Mouse (Mus musculus) monocyte, adult 5-6 weeks (primary cell): ENCODE data around the gene Clec1b. TPM values are rescaled to one million over a fixed set of nuclear protein-coding genes. Genes with fewer than 3 reads are reported as not detected.

Source experiments
- ATAC-seq: fragments of 153-309, 156-312 bp; replicated peaks from 2 replicates; pipeline ENCODE4 v1.8.0; 2017; ENCODE audit warnings: mild to moderate bottlenecking; ENCODE audit not compliant: low TSS enrichment, insufficient number of reproducible peaks, severe bottlenecking, poor library complexity, low FRiP score
- total RNA-seq: library from RNA; stranded (forward); fragments of 200-1000, 200-491, 200-594 nt; gene quantifications from 3 replicates; pipeline ENCODE4 v1.2.3, GENCODE M21; 2017

Clec1b gene
- total RNA-seq, 1 experiment from 2014 or later = 16.0 TPM

DNA sequence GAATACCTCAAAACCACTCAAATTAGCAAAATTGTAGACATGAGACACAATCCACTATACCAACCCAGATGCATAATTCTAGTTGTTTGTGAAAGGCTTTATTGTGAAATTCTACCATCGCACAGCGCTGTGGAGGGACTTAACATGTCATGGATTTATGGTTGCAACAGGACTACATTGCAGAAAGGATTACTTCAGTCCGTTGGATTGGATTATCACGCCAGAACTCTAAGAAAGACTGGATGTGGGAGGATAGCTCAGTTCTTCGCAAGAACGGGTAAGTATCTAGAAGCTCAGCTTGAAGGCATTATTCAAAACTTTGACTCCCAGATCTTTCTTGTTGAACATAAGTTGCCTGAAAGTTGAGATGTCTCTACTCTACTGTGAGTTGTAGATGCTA, 6.3 kb downstream of the Clec1b start:
- ATAC-seq = no peak

DNA sequence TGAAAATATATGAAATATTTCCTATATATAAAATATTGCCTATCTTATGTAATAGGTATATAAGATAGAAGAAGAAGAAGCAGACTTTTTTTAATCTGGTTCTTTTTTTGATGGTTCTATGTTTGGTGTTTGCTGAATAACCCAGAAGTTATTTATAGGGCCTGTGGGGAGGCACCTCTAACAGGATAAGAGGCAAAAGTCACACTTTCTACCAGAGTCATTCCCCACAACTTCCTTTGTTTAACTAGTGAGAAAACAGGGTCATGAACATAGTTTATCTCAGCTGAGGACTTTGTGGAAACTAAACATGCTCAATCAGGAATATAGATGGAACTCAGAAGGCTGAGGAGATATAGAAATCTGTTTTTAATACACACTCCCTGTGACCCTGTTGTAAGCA, 8.9 kb downstream of the Clec1b start:
- peak; percentile 44; the same call in 1 of the 2 replicates for ATAC-seq

DNA sequence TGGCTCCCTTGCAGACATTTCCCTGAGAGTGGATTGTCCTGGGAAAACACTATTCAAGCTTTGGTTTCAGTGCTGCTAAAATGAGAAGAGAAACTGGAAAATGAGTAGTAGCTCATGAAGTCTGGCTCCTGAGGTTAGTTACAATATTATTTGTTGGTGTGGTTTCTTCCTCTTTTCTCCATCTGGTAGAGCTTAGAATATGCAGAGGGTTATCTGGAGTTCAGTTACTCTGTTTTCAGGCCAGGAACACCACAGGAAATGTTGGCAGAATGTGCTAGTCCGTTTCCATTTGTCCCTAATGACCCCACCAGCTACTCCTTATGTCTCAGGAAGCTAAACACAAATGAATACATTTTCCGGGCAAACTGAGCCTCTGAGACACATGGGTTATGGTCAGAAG, 10.2 kb downstream of the Clec1b start:
- ATAC-seq = peak; percentile 89

DNA sequence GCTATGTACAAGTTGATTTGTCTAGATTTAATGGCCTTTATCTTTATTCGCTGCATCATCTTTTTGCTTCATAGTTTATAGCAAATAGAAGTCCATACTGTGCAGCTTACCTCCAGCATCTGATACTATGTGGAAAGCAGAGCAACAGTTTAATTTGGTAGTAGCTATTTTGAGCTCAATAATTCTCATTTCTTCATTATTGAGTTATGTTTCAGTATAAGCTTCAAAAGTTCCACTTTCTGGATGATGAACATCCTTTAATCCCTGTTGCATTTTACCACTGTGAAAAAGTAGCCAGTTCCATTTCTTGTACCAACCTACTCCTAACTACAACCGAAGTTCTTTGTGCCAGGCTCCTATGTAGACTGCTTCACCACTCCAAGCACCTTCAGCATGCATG, 11.5 kb downstream of the Clec1b start, which contains the start of gene Clec9a:
Clec9a (plus strand) TSS at position 301 of the 400 bp plus-strand sequence.
- ATAC-seq = no peak

DNA sequence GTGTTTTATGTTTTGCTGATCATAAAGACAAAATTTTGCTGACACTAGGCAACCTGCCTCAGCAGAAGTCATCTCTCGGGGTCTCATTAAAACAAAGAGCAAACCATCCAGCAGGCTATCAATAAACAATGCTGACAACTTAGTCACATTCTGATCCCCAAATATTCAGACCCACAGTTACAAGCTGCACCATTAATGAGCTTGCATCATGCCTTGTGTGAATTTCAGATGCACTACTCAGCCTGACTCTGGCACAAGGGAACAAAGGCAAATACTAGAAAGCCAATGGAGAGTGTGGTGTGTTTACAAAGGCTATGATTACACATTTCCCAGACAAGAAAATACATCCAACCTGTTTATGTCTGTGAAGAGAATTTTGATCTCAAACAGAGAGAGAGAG, 17.1 kb downstream of the Clec1b start:
- ATAC-seq = no peak

DNA sequence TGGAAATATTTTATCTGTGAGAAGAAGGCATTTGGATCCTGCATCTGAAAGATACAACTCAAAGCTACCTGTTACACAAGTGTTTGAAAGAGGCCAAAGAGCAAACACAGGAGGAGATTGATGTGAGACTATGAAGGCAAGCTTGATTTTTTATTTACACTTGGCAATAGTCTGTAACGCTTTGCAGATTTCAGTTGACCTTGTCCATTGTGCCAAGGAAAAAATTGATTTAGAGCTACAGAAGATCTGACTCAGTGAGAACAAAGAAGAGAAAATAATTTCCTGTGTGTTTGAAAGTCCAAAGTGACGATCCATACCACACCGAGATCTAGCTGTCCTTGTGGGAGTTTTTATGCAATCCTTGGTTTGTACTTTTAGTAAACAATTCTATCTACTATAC, 25.2 kb downstream of the Clec1b start:
- ATAC-seq = no peak

DNA sequence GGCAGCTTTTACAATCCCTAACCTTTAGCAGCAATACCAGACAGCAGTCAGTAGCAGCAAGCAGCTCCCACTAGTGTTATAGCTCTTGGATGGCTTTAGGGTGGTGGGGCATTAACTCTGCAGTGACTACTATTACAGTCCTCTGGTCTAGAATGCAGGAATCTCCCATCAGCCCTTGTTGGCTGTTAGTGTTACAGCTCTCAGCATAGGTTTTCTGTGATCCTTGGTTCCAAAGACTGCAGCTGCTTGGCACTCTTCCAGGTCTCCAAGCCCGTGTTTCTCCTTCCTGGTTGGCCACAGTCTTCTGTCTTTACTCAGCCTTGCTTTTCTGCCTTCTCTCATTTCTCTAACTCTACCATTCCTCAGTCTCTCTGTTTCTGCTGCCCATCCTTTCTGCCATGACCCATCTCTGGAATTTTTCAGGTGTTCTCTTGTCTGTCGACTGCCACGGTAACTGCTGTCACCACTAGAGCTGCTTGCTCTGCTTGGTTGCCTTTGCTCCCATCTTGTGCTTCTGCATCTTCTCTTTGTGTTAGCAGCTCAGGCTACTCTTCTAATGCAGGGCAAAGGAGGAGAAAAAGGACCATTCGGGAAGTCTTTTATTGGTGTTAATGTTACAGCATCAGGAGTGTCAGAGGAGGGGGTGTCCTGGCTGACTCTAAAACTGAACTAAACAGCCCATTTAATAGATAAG, 26.1 kb downstream of the Clec1b start:
- no peak for ATAC-seq

DNA sequence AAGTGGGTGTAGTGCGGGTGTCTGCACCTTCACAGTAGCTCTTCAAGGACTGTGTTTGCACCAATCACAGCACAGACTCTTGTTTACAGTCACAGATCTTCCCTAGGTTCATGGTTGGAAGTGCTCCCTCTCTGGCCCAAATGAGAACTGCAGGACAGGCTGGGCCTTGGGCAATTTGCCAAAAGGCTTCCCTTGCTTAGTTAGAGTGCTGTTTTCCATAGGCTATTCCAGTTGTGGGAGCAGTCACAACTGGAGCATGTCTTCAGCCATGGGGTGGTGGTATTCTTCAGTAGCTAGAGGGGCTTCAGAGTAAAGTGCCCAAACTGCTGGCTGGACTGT, 26.6 kb downstream of the Clec1b start:
- peak; percentile 79 for ATAC-seq

GRCm38 (mm10) chr6:129425217-129425616, 28.1 kb downstream of the Clec1b start:
- no peak for ATAC-seq

DNA sequence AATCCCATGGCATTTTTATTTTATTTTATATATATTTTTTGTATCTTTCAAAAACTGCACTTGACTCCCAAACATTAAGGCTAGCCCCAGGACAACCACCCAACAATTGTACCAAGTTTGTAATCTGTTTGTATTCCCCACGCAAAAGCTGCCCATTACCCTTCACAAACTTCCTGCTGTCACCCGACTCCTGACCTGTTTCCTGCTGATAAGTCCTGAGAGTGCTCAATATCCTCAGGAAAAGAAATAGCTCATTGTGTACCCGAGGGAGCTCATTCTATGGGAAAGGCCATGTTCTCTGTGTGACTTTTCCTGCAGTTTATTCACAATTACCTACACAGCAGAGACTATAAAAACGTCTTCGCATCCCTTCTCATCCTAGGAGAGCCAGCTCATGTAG, 28.7 kb downstream of the Clec1b start:
- ATAC-seq = no peak

GRCm38 (mm10) chr6:129427281-129427680, 30.2 kb downstream of the Clec1b start:
- ATAC-seq = no peak; the same call in 1 of the 2 replicates

DNA sequence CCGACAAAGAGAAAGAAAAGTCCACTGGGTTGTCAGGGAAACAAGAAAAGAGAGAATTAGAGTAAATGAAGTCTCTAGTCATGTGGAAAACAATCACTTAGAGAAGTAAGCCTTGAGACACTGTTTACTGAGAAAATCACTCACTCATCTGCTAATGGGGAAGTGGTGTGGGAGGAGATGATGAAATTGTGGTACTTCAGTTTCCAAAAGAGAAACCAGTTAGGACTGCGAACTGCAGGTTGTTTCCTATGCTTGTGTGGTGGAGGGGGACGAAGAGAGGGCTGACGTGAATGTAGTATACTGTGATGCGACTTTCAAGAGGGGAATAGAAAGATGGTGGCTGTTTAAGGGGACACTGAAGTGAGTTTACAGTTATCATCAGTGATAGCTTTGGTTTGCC, 37.1 kb downstream of the Clec1b start:
- peak; percentile 94 for ATAC-seq

- peak; percentile 76 for ATAC-seq
These were observed 38.9 kb downstream of the Clec1b start for GRCm38 (mm10) chr6:129436025-129436424.

DNA sequence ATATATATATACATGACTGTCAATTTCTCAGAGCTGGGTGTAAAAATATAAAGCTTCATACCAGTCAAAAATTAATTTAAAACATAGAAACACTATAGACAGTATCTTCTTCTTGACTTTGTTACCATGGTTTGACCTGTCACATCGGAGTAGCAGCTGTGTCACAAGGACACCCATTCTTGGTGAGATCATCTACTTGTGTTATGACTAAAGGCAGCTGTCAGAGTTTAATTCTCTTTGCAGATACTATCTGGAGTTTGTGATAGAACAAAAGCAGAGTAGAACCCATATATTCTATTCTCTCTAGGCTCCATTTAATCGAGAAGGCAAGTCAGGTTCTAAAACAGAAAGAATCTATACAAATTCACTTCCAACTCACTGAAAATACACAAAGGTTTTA, 40.9 kb downstream of the Clec1b start:
- ATAC-seq = no peak

- ATAC-seq = no peak
These were observed 52.6 kb downstream of the Clec1b start for GRCm38 (mm10) chr6:129449743-129450142.

- no peak for ATAC-seq
These were observed 54.4 kb downstream of the Clec1b start, which contains the start of gene Clec1a for GRCm38 (mm10) chr6:129451411-129452039. TSS of gene Clec1a (minus strand) at chr6:129452000.

Other genes with a start within 250 kb of the Clec1b start
- gene Clec2d, start 216.7 kb upstream of the Clec1b start, total RNA-seq = 222 to 328 TPM (median 282 TPM) in 3 replicates
- 122 to 324 TPM (median 301 TPM) in 3 replicates for gene Cd69, start 121.9 kb upstream of the Clec1b start, total RNA-seq
- 0.76 to 0.85 TPM in 2 of 3 replicates, not detected in the other for gene 4922502D21Rik, start 65.5 kb upstream of the Clec1b start, total RNA-seq
- gene Clec12a, start 54.6 kb upstream of the Clec1b start, total RNA-seq = 95.9 to 190 TPM (median 158 TPM) in 3 replicates
- gene Clec12b, start 11.4 kb upstream of the Clec1b start, total RNA-seq = not detected in 3 replicates
- gene Clec9a, start 11.6 kb downstream of the Clec1b start, total RNA-seq = 2.2 to 5.2 TPM (median 3.1 TPM) in 3 replicates
- gene Clec1a, start 54.7 kb downstream of the Clec1b start, total RNA-seq = 1.1 to 2.3 TPM in 2 of 3 replicates, not detected in the other
- 8.4 to 15.7 TPM (median 11.1 TPM) in 3 replicates for gene Olr1, start 109.9 kb downstream of the Clec1b start, total RNA-seq
- gene Tmem52b, start 115.3 kb downstream of the Clec1b start, total RNA-seq = 1.9 TPM in 1 of 3 replicates, not detected in the others
- 27.9 to 39.7 TPM (median 35.0 TPM) in 3 replicates for gene Gabarapl1, start 135.9 kb downstream of the Clec1b start, total RNA-seq
- gene Klre1, start 180.6 kb downstream of the Clec1b start, total RNA-seq = 390 to 1,008 TPM (median 400 TPM) in 3 replicates
- 278 to 891 TPM (median 296 TPM) in 3 replicates for gene Klrd1, start 194.5 kb downstream of the Clec1b start, total RNA-seq
- gene Klrk1, start 226.6 kb downstream of the Clec1b start, total RNA-seq = 316 to 1,130 TPM (median 336 TPM) in 3 replicates
- gene Klrc3, start 246.0 kb downstream of the Clec1b start, total RNA-seq = 10.2 to 77.0 TPM (median 14.9 TPM) in 3 replicates